8 mouse cellular contexts compared by ENCODE assay signal in the genomic region with DNA sequence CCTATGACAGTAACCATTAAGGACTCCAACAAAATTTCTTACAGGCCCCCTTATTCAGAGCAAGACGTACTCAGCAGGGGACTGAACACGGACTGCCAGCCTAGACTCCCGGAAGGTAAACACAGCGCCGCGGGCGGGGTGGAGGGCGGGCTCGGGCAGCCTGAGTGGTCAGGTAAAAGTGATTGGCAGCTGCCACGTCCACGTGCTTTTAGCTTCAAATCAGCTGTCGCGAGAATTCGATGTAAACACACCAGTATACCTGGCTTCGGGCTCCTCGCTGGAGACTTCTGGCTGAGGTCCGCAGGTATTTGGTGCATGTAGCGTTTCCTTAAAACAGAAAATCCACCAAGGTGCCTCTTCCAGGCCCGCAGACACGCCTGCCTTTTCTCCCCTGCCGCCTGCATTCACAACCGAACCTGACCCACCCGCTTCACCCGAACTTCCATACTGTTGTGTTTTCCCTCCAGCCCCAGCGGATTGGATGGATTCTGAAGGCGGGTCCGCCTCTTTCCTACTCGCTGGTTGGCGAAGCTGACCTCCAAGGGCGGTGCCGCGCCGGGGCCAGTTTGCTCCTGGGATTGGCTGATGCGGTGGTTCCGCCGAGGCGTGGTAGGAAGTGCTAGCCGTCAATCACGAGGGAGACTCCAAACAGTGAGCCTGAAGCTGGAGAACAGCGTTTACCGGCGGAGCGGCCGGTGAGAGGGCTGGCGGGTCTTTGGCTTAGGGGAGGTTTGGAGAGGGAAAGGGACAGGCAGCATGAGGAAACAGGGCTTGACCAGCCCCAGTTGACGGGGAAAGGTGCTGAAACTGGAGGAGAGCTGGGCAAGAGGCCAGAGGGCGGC. TPM values are rescaled to one million over a fixed set of nuclear protein-coding genes. Genes with fewer than 3 reads are reported as not detected.
DNase-seq lines count a peak whose midpoint lies in the region; ATAC-seq lines count a peak whose summit lies in the region.

A gene (plus strand): TSS at position 629 of the 842 bp plus-strand sequence.

- no peaks in the 10 kb centered on the region for H3K9me3 ChIP-seq in hindbrain, embryonic 14.5 days (ENCODE audit: control insufficient read depth, low read length)

- peaks cover 10% of the 10 kb centered on the region; the same call in 1 of the 2 replicates for H3K36me3 ChIP-seq in hindbrain, embryonic 14.5 days (replicated peaks; ENCODE audit: control insufficient read depth, insufficient read depth)

- peak; percentile 99 for ATAC-seq in hindbrain, embryonic 14.5 days (ENCODE audit: low FRiP score)

- H3K4me2 ChIP-seq in hindbrain, embryonic 14.5 days (replicated peaks), result peak within 1 kb of the TSS; percentile 65

- peaks cover 8% of the 10 kb centered on the region; the same call in 1 of the 2 replicates for H3K4me1 ChIP-seq in hindbrain, embryonic 14.5 days (replicated peaks; ENCODE audit: control insufficient read depth, insufficient read depth, low read length)

- no peaks in the 10 kb centered on the region for H3K27me3 ChIP-seq in hindbrain, embryonic 14.5 days (ENCODE audit: control insufficient read depth, insufficient read depth, low read length)

- H3K27ac ChIP-seq in hindbrain, embryonic 14.5 days, result no peak within 1 kb of the TSS

- peak; percentile 99 for DNase-seq in R1 (ENCODE audit: low read depth, low spot score)
- DNase-seq in cerebellum, postnatal 25 days, result peak; percentile 98
- peak; percentile 97 to 98 for DNase-seq in frontal cortex, postnatal 25 days (ENCODE audit: low spot score in 2 of 2)
- peak; percentile 96 for DNase-seq in hindbrain, embryonic 14.5 days (ENCODE audit: low spot score)
- DNase-seq in layer of hippocampus, postnatal 36 days, result peak; percentile 99
- DNase-seq in lung, postnatal 36 days, result peak; percentile 99
- peak; percentile 99 for DNase-seq in retina, postnatal 1 day
- DNase-seq in urinary bladder, adult 18-20 months (ENCODE audit: low spot score in 2 of 2), result peak; percentile 93 to 99

- H3K4me3 ChIP-seq in hindbrain, embryonic 14.5 days (replicated peaks; ENCODE audit: low read length), result peak within 1 kb of the TSS; percentile 57

- peak within 1 kb of the TSS; percentile 68 for H3K9ac ChIP-seq in hindbrain, embryonic 14.5 days

- under 1% methylated on average over 47 of the region's 47 CpGs for whole genome bisulfite sequencing in hindbrain, embryonic 14.5 days

RNA-seq across cellular contexts. Expression of the gene that starts here (rescaled TPM):
- polyA plus RNA-seq in hindbrain, embryonic 14.5 days (2014; fragmentation: Nextera tagmentation; extraction: Ambion mirVana), result 29.2 and 36.5 TPM in 2 replicates
- 10 to 100 TPM; 64.9 to 69.2 TPM for total RNA-seq in layer of hippocampus, postnatal 36 days (2021)
